Mouse (Mus musculus): ENCODE data around the gene Arhgef39. TPM values are rescaled to one million over a fixed set of nuclear protein-coding genes. Genes with fewer than 3 reads are reported as not detected.

Gene Arhgef39
- polyA plus RNA-seq, 1 experiment from 2014 or later = 40.3 TPM

Other genes starting within 250 kb of the Arhgef39 start
- 0.79 and 0.83 TPM in 2 replicates for gene Atp8b5, start 232.5 kb downstream of the Arhgef39 start, polyA plus RNA-seq (2015; fragmentation: Nextera tagmentation; extraction: Ambion mirVana)
- 38.9 and 42.5 TPM in 2 replicates for gene Rusc2, start 117.7 kb downstream of the Arhgef39 start, polyA plus RNA-seq (2015; fragmentation: Nextera tagmentation; extraction: Ambion mirVana)
- gene Fam166b, start 70.6 kb downstream of the Arhgef39 start, polyA plus RNA-seq (2015; fragmentation: Nextera tagmentation; extraction: Ambion mirVana) = 0.31 and 0.42 TPM in 2 replicates
- 6.0 and 6.3 TPM in 2 replicates for gene Tesk1, start 57.8 kb downstream of the Arhgef39 start, polyA plus RNA-seq (2015; fragmentation: Nextera tagmentation; extraction: Ambion mirVana)
- gene Cd72, start 45.1 kb downstream of the Arhgef39 start, polyA plus RNA-seq (2015; fragmentation: Nextera tagmentation; extraction: Ambion mirVana) = 3.9 and 4.0 TPM in 2 replicates
- not detected in 2 replicates for gene Sit1, start 16.0 kb downstream of the Arhgef39 start, polyA plus RNA-seq (2015; fragmentation: Nextera tagmentation; extraction: Ambion mirVana)
- 51.1 and 52.0 TPM in 2 replicates for gene Ccdc107, start 6.8 kb downstream of the Arhgef39 start, polyA plus RNA-seq (2015; fragmentation: Nextera tagmentation; extraction: Ambion mirVana)
- 0.40 and 0.80 TPM in 2 replicates for gene Car9, start 7.3 kb upstream of the Arhgef39 start, polyA plus RNA-seq (2015; fragmentation: Nextera tagmentation; extraction: Ambion mirVana)
- gene Tpm2, start 24.1 kb upstream of the Arhgef39 start, polyA plus RNA-seq (2015; fragmentation: Nextera tagmentation; extraction: Ambion mirVana) = 11.4 and 12.2 TPM in 2 replicates
- 61.8 and 65.1 TPM in 2 replicates for gene Creb3, start 62.6 kb upstream of the Arhgef39 start, polyA plus RNA-seq (2015; fragmentation: Nextera tagmentation; extraction: Ambion mirVana)
- gene Tln1, start 63.0 kb upstream of the Arhgef39 start, polyA plus RNA-seq (2015; fragmentation: Nextera tagmentation; extraction: Ambion mirVana) = 48.0 and 54.7 TPM in 2 replicates
- 27.5 and 27.9 TPM in 2 replicates for gene Rgp1, start 79.0 kb upstream of the Arhgef39 start, polyA plus RNA-seq (2015; fragmentation: Nextera tagmentation; extraction: Ambion mirVana)
- gene Gba2, start 79.2 kb upstream of the Arhgef39 start, polyA plus RNA-seq (2015; fragmentation: Nextera tagmentation; extraction: Ambion mirVana) = 44.5 and 47.4 TPM in 2 replicates
- 0.65 and 1.8 TPM in 2 replicates for gene Msmp, start 84.8 kb upstream of the Arhgef39 start, polyA plus RNA-seq (2015; fragmentation: Nextera tagmentation; extraction: Ambion mirVana)
- 9.1 and 10.7 TPM in 2 replicates for gene Npr2, start 132.2 kb upstream of the Arhgef39 start, polyA plus RNA-seq (2015; fragmentation: Nextera tagmentation; extraction: Ambion mirVana)
- 3.9 and 6.8 TPM in 2 replicates for gene Spag8, start 153.9 kb upstream of the Arhgef39 start, polyA plus RNA-seq (2015; fragmentation: Nextera tagmentation; extraction: Ambion mirVana)
- gene Hint2, start 156.8 kb upstream of the Arhgef39 start, polyA plus RNA-seq (2015; fragmentation: Nextera tagmentation; extraction: Ambion mirVana) = 75.6 and 79.2 TPM in 2 replicates
- 12.1 and 13.8 TPM in 2 replicates for gene Tmem8b, start 169.3 kb upstream of the Arhgef39 start, polyA plus RNA-seq (2015; fragmentation: Nextera tagmentation; extraction: Ambion mirVana)
- 2.1 and 2.9 TPM in 2 replicates for gene Fam221b, start 169.4 kb upstream of the Arhgef39 start, polyA plus RNA-seq (2015; fragmentation: Nextera tagmentation; extraction: Ambion mirVana)
- gene Olfr70, start 201.1 kb upstream of the Arhgef39 start, polyA plus RNA-seq (2015; fragmentation: Nextera tagmentation; extraction: Ambion mirVana) = not detected in 2 replicates
- gene Olfr71, start 210.6 kb upstream of the Arhgef39 start, polyA plus RNA-seq (2015; fragmentation: Nextera tagmentation; extraction: Ambion mirVana) = not detected in 2 replicates
- 0.30 and 0.48 TPM in 2 replicates for gene Hrct1, start 227.5 kb upstream of the Arhgef39 start, polyA plus RNA-seq (2015; fragmentation: Nextera tagmentation; extraction: Ambion mirVana)
- not detected in 2 replicates for gene Spaar, start 230.3 kb upstream of the Arhgef39 start, polyA plus RNA-seq (2015; fragmentation: Nextera tagmentation; extraction: Ambion mirVana)

All from forebrain, embryonic 13.5 days (tissue).